Mouse (Mus musculus) cerebellum, adult 2 months (tissue): ENCODE results near the gene Scml4.

Source experiments
- CTCF ChIP-seq: fragments of 200-500 bp; IDR thresholded peaks from 2 replicates; pipeline ENCODE4 v1.5.1; 2011; ENCODE audit warnings: low read depth, mild to moderate bottlenecking, control low read depth, low read length, moderate library complexity, borderline replicate concordance; ENCODE audit not compliant: insufficient read depth
- POLR2A ChIP-seq: fragments of 200-500 bp; IDR thresholded peaks from 2 replicates; pipeline ENCODE4 v1.6.1; 2011; ENCODE audit warnings: low read length, control low read depth, borderline replicate concordance; ENCODE audit not compliant: insufficient read depth

DNA sequence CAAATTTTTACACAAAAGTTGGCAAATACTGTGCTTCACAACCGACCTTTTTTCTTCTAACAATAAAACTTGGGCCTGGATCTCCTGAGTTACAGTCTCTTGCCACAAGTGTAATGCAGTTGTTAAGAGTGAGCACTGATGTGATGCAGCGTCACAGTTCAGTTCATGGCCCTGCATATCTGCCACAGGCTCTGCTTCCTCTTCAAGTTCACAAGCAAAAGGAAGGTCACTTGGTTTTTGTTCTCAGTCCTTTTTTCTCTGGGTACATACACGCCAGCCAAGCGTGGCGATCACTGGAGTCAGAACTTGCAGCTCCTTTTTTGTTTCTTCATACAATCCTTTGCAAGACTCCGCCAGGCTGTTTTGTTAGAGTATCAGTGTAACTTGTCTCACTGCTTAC, 34.2 kb upstream of the Scml4 start:
- TF ChIP-seq POLR2A: no peak
- no peak for TF ChIP-seq CTCF
